Mouse (Mus musculus): ENCODE measurements around the gene Mzf1.
"Not testable (repeated sequence)": the region's sequence is repeated elsewhere in the genome, so short reads cannot be mapped to it uniquely, and the experiment has no call there.

Mzf1 gene

GRCm38 (mm10) chr7:13054287-13055010 lies at the start of gene Mzf1:
Gene Mzf1 (minus strand): TSS chr7:13054764.
- peak; percentile 92 for DNase-seq

GRCm38 (mm10) chr7:13095073-13095472 lies 40.5 kb upstream of the Mzf1 start, which contains the start of gene Vmn1r85:
Gene Vmn1r85 (minus strand): TSS chr7:13095173.
- DNase-seq: no peak

- DNase-seq: no peak
Observed at GRCm38 (mm10) chr7:13072293-13072692, 17.7 kb upstream of the Mzf1 start.

- DNase-seq: not testable (repeated sequence)
Observed at GRCm38 (mm10) chr7:13063399-13063798, 8.8 kb upstream of the Mzf1 start.

- no peak for DNase-seq
Observed at GRCm38 (mm10) chr7:13059536-13059935, 5.0 kb upstream of the Mzf1 start.

- no peak for DNase-seq
Observed at GRCm38 (mm10) chr7:13056913-13057700, 2.5 kb upstream of the Mzf1 start.

GRCm38 (mm10) chr7:13053961-13054286 lies 640 bp downstream of the Mzf1 start:
- DNase-seq: no peak

- DNase-seq: no peak
Observed at GRCm38 (mm10) chr7:13053501-13053900, 1.1 kb downstream of the Mzf1 start.

- no peak for DNase-seq
Observed at GRCm38 (mm10) chr7:13053001-13053400, 1.6 kb downstream of the Mzf1 start.

GRCm38 (mm10) chr7:13046084-13046483 lies 8.5 kb downstream of the Mzf1 start:
- peak; percentile 72 for DNase-seq

- no peak for DNase-seq
Observed at GRCm38 (mm10) chr7:13044254-13044625, 10.3 kb downstream of the Mzf1 start.

GRCm38 (mm10) chr7:13043445-13044253 lies 10.9 kb downstream of the Mzf1 start:
- DNase-seq: no peak

GRCm38 (mm10) chr7:13043120-13043444 lies 11.5 kb downstream of the Mzf1 start:
- DNase-seq: no peak

GRCm38 (mm10) chr7:13042511-13042910 lies 12.1 kb downstream of the Mzf1 start:
- no peak for DNase-seq

- DNase-seq: no peak
Observed at GRCm38 (mm10) chr7:13041256-13041655, 13.3 kb downstream of the Mzf1 start.

- no peak for DNase-seq
Observed at GRCm38 (mm10) chr7:13039181-13039580, 15.4 kb downstream of the Mzf1 start.

GRCm38 (mm10) chr7:13038621-13039169 lies 15.9 kb downstream of the Mzf1 start:
- no peak for DNase-seq

GRCm38 (mm10) chr7:13037901-13038555 lies 16.5 kb downstream of the Mzf1 start, which contains the start of gene Ube2m:
Gene Ube2m (minus strand): TSS chr7:13038275.
- DNase-seq: peak; percentile 100

GRCm38 (mm10) chr7:13037366-13037765 lies 17.2 kb downstream of the Mzf1 start:
- DNase-seq: no peak

GRCm38 (mm10) chr7:13036806-13037205 lies 17.8 kb downstream of the Mzf1 start:
- DNase-seq: no peak

GRCm38 (mm10) chr7:13035211-13035855 lies 19.2 kb downstream of the Mzf1 start:
- DNase-seq: no peak
